Mouse (Mus musculus) olfactory bulb, adult 2 months (tissue): ENCODE measurements at regions not wholly inside any gene's neighbourhood (a gene's known extent, or its start where the extent isn't known, plus 50 kb on each side); places are given as distances from the start of the nearest gene placed in this dataset.

Source experiments
- CTCF ChIP-seq: fragments of 200-500 bp; IDR thresholded peaks from 2 replicates; pipeline ENCODE4 v1.5.1; 2012; ENCODE audit warnings: low read depth, mild to moderate bottlenecking, low read length, moderate library complexity; ENCODE audit not compliant: insufficient read depth
- POLR2A ChIP-seq: fragments of 200-500 bp; IDR thresholded peaks from 2 replicates; pipeline ENCODE4 v1.6.1; 2012; ENCODE audit warnings: mild to moderate bottlenecking, low read depth, low read length, moderate library complexity; ENCODE audit not compliant: insufficient read depth

GRCm38 (mm10) chr15:61127130-61127529, 204.3 kb upstream of the A1bg start:
- no peak for TF ChIP-seq POLR2A
- no peak for TF ChIP-seq CTCF
